In genomic region chr5:44255756-44256398, GRCm38 (mm10) we compare ENCODE assay signal across 26 mouse cellular contexts. TPM values are rescaled to one million over a fixed set of nuclear protein-coding genes. Genes with fewer than 3 reads are reported as not detected.
DNase-seq lines count a peak whose midpoint lies in the region; ATAC-seq and TF ChIP-seq lines count a peak whose summit lies in the region.
"Had no signal": no experiment of that assay in that cellular context is flagged by ENCODE, and none has a peak within 500 bp of the region (broad histone marks: within the 10 kb centered on the region; RNA-seq: fewer than 3 reads in every experiment).

No protein-coding gene starts in this region.

- 44% methylated on average over 7 of the region's 7 CpGs for WGBS in kidney, embryonic 16.5 days
- WGBS in lung, postnatal 0 days = 59% methylated on average over 7 of the region's 7 CpGs
- 85% methylated on average over 7 of the region's 7 CpGs for WGBS in forebrain, embryonic 12.5 days

- H3K9me3 ChIP-seq in kidney, embryonic 16.5 days (ENCODE audit: low read length) = no peaks in the 10 kb centered on the region
- H3K9me3 ChIP-seq in lung, postnatal 0 days (ENCODE audit: low read length) = no peaks in the 10 kb centered on the region
- H3K9me3 ChIP-seq in forebrain, embryonic 12.5 days = no peaks in the 10 kb centered on the region
- H3K9me3 ChIP-seq: heart, embryonic 15.5 days; hindbrain, embryonic 13.5 days; liver, embryonic 15.5 days; midbrain, embryonic 12.5 days; neural tube, embryonic 13.5 days had no signal

- no peak overlapping the region for H3K9ac ChIP-seq in kidney, embryonic 16.5 days (replicated peaks; ENCODE audit: low read length)
- no peak overlapping the region for H3K9ac ChIP-seq in lung, postnatal 0 days (replicated peaks; ENCODE audit: low read depth)
- H3K9ac ChIP-seq in forebrain, embryonic 12.5 days = no peak overlapping the region
- H3K9ac ChIP-seq: forebrain, postnatal 0 days; heart, embryonic 15.5 days; hindbrain, embryonic 13.5 days; liver, embryonic 15.5 days; midbrain, embryonic 12.5 days; neural tube, embryonic 13.5 days had no signal

- H3K27me3 ChIP-seq in kidney, embryonic 16.5 days (ENCODE audit: insufficient read depth, low read length) = no peaks in the 10 kb centered on the region
- no peaks in the 10 kb centered on the region for H3K27me3 ChIP-seq in lung, postnatal 0 days (replicated peaks; ENCODE audit: insufficient read depth, low read length)
- no peaks in the 10 kb centered on the region for H3K27me3 ChIP-seq in forebrain, embryonic 12.5 days
- H3K27me3 ChIP-seq: heart, embryonic 15.5 days; hindbrain, embryonic 13.5 days; liver, embryonic 15.5 days; midbrain, embryonic 12.5 days; neural tube, embryonic 13.5 days; Patski had no signal

- H3K4me2 ChIP-seq in kidney, embryonic 16.5 days (replicated peaks; ENCODE audit: low read depth, low read length) = no peak overlapping the region
- H3K4me2 ChIP-seq in lung, postnatal 0 days (replicated peaks; ENCODE audit: low read depth, low read length) = no peak overlapping the region
- no peak overlapping the region for H3K4me2 ChIP-seq in forebrain, embryonic 12.5 days
- H3K4me2 ChIP-seq: heart, embryonic 15.5 days; hindbrain, embryonic 13.5 days; liver, embryonic 15.5 days; midbrain, embryonic 12.5 days; neural tube, embryonic 13.5 days had no signal

- ATAC-seq in kidney, embryonic 16.5 days (ENCODE audit: low FRiP score, low TSS enrichment) = peak; percentile 70
- no peak; the same call in 1 of the 2 replicates for ATAC-seq in lung, postnatal 0 days
- ATAC-seq in common myeloid progenitor, adult 5-6 weeks (replicated peaks; ENCODE audit: low read depth, poor library complexity, severe bottlenecking) = peak; percentile 55; the same call in 1 of the 2 replicates
- peak; percentile 54 for ATAC-seq in megakaryocyte, adult 5-6 weeks (ENCODE audit: poor library complexity, severe bottlenecking)
- no peak for ATAC-seq in forebrain, embryonic 12.5 days (ENCODE audit: low FRiP score)
- ATAC-seq: forebrain, postnatal 0 days; intestine, postnatal 0 days; Patski had no signal

- DNase-seq in kidney, postnatal 10 days = no peak
- peak; percentile 39 for DNase-seq in lung, postnatal 0 days (ENCODE audit: low spot score)
- DNase-seq in lung, postnatal 25 days (ENCODE audit: low spot score) = no peak
- no peak for DNase-seq in layer of hippocampus, postnatal 36 days
- DNase-seq: adrenal gland, postnatal 10 days; cerebellum, adult 11 months; cerebellum, adult 9-10 months; cerebellum, postnatal 36 days; forebrain, postnatal 0 days; liver; right cerebral cortex, adult 18-20 months; spleen, adult 18-20 months; thymus, postnatal 14 days had no signal

- 0 out of 2 replicates have a peak, but pooled peaks cover 5% of the 10 kb centered on the region for H3K4me1 ChIP-seq in kidney, embryonic 16.5 days (ENCODE audit: insufficient read depth, low read length)
- H3K4me1 ChIP-seq in lung, postnatal 0 days (ENCODE audit: insufficient read depth, low read depth, low read length) = no peaks in the 10 kb centered on the region
- H3K4me1 ChIP-seq in forebrain, embryonic 12.5 days = no peaks in the 10 kb centered on the region
- H3K4me1 ChIP-seq: heart, embryonic 15.5 days; hindbrain, embryonic 13.5 days; midbrain, embryonic 12.5 days; neural tube, embryonic 13.5 days had no signal

- no peak overlapping the region for H3K4me3 ChIP-seq in kidney, embryonic 16.5 days (ENCODE audit: low read length)
- H3K4me3 ChIP-seq in lung, postnatal 0 days (ENCODE audit: low read depth, low read length) = no peak overlapping the region
- H3K4me3 ChIP-seq in forebrain, embryonic 12.5 days (replicated peaks) = no peak overlapping the region
- H3K4me3 ChIP-seq: erythroblast, embryonic 14.5 days; heart, embryonic 15.5 days; hindbrain, embryonic 13.5 days; liver, embryonic 15.5 days; midbrain, embryonic 12.5 days; myocyte; neural tube, embryonic 13.5 days had no signal

- TF ChIP-seq CTCF in lung, postnatal 0 days (IDR thresholded peaks at IDR 0.05) = no peak

- H3K36me3 ChIP-seq in kidney, embryonic 16.5 days (ENCODE audit: insufficient read depth, low read length) = no peaks in the 10 kb centered on the region
- H3K36me3 ChIP-seq in lung, postnatal 0 days (ENCODE audit: insufficient read depth, low read length) = no peaks in the 10 kb centered on the region
- H3K36me3 ChIP-seq in forebrain, embryonic 12.5 days (replicated peaks) = no peaks in the 10 kb centered on the region
- H3K36me3 ChIP-seq: heart, embryonic 15.5 days; hindbrain, embryonic 13.5 days; liver, embryonic 15.5 days; midbrain, embryonic 12.5 days; neural tube, embryonic 13.5 days had no signal

- peak overlapping the region; percentile 31; the same call in 1 of the 2 replicates for H3K27ac ChIP-seq in kidney, embryonic 16.5 days (ENCODE audit: low read length)
- no peak overlapping the region for H3K27ac ChIP-seq in lung, postnatal 0 days (ENCODE audit: low read length)
- H3K27ac ChIP-seq in forebrain, embryonic 12.5 days = no peak overlapping the region
- H3K27ac ChIP-seq: heart, embryonic 15.5 days; hindbrain, embryonic 13.5 days; liver, embryonic 15.5 days; midbrain, embryonic 12.5 days; neural tube, embryonic 13.5 days had no signal

- no peak for TF ChIP-seq EP300 in lung, postnatal 0 days (IDR thresholded peaks at IDR 0.05)

RNA-seq across cellular contexts. Expression of gene Tapt1, which starts 29.5 kb away (rescaled TPM):
- 33.6 and 34.6 TPM in 2 replicates for polyA plus RNA-seq in kidney, embryonic 16.5 days (2015; fragmentation: Nextera tagmentation; extraction: Ambion mirVana)
- 31.3 and 31.8 TPM in 2 replicates for polyA plus RNA-seq in lung, postnatal 0 days (2015; fragmentation: Nextera tagmentation; extraction: Ambion mirVana)
- 91.6 and 105 TPM in 2 replicates for total RNA-seq in common myeloid progenitor, adult 5-6 weeks (2017)
- total RNA-seq in megakaryocyte, adult 5-6 weeks (2015) = 30.1 and 31.8 TPM in 2 replicates
- 34.5 and 44.2 TPM in 2 replicates for total RNA-seq in megakaryocyte, adult 5-6 weeks (2017)
- 30.3 and 31.6 TPM in 2 replicates for polyA plus RNA-seq in forebrain, embryonic 12.5 days (2016; fragmentation: Nextera tagmentation; extraction: Ambion mirVana)
- total RNA-seq in layer of hippocampus, postnatal 36 days (2021) = 10 to 100 TPM; 48.1 to 49.2 TPM

Comparison
In these comparisons a context has a peak if more than half of its experiments do, and no peak if none do; other contexts are left out.
1. ATAC-seq: peak in kidney, embryonic 16.5 days (single experiment), common myeloid progenitor, adult 5-6 weeks (single experiment) and megakaryocyte, adult 5-6 weeks (single experiment); none in lung, postnatal 0 days (single experiment) and forebrain, embryonic 12.5 days (single experiment).